Mouse (Mus musculus): Measurements from ENCODE around the gene Dab2ip. TPM values are rescaled to one million over a fixed set of nuclear protein-coding genes. Genes with fewer than 3 reads are reported as not detected.

Dab2ip gene
- total RNA-seq, 2 experiments from 2014 or later = 103 to 118 TPM

GRCm38 (mm10) chr2:35697768-35698167 is 139.7 kb downstream of the Dab2ip start:
- DNase-seq (ENCODE audit: extremely low spot score in 1 of 2, low spot score in 1 of 2) = no peak

GRCm38 (mm10) chr2:35700966-35701365 is 142.9 kb downstream of the Dab2ip start:
- DNase-seq (ENCODE audit: extremely low spot score in 1 of 2, low spot score in 1 of 2) = no peak

GRCm38 (mm10) chr2:35702001-35702400 is 143.9 kb downstream of the Dab2ip start:
- no peak for DNase-seq (ENCODE audit: extremely low spot score in 1 of 2, low spot score in 1 of 2)

DNA sequence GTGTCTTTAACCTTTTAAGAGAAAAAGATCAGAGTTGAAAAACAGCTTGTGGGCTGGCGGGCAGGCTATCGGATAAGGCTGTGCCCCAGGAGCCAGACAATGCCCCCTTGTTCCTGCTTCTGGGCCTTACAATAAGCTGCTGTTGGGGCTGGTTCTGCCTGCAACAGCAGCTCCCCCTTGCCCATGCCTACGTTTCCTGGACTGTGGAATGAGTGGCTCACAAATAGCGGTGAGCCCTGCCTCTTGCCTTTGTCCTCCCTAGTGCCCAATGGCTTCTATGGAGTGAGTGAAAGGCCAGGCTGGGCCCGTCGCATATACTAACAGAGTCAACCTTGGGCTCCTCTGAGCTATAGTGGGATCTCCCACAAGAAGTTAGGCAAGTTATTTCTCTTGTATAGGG is 144.5 kb downstream of the Dab2ip start:
- no peak for DNase-seq (ENCODE audit: extremely low spot score in 1 of 2, low spot score in 1 of 2)

DNA sequence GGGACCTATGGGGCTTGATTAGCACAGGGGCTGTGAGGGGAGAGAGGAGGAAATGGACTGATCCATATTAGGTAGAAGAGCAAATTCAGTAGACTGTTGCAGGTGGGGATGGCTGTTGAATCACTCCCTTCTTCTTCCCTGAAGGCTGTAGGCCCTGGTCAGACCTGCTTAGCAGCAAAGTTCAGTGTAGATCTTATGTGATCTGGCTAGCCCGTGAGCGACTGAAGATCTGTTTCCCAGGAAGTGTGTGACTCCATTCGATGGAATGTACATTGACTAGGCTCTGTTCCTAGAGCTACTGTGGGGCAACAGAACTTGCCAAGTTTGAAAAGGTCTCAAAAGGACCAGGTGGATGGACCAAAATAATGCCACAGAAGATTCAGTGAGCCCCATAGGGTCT is 145.2 kb downstream of the Dab2ip start:
- no peak for DNase-seq (ENCODE audit: extremely low spot score in 1 of 2, low spot score in 1 of 2)

DNA sequence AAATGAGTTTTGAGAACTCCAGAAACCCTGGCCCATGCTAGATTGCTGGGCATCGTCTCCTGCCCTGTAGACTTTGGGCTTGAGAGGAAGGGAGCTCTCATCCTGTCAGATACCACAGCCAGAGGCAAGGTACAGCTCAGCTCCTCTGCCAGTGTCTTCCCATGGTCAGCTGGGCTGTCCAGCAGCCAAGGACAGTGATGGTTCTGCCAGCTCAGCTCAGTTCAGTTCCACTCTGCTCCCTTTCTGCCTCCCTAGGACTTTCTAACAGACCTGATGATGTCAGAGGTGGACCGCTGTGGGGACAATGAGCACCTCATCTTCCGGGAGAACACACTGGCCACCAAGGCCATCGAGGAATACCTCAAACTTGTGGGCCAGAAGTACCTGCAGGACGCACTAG is 154.5 kb downstream of the Dab2ip start:
- DNase-seq (ENCODE audit: extremely low spot score in 1 of 2, low spot score in 1 of 2) = no peak

DNA sequence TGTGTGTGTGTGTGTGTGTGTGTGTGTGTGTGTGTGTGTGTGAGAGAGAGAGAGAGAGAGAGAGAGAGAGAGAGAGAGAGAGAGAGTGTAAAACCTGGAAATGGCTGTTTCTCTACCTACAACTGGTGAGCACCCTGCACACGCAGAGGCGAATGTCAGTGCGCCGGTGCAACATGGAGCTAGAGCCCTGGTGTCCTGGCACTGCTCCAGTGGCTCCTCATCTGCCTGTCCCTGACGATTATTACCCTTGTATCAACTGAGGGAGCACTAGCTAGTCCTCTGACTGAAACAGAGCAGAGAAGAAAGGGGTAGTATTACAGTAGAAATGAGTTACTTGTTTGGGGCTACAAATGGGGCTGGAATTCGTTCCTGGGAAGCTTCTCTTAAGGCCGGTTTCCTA is 155.4 kb downstream of the Dab2ip start:
- DNase-seq (ENCODE audit: extremely low spot score in 1 of 2, low spot score in 1 of 2) = no peak

GRCm38 (mm10) chr2:35714742-35715167 is 156.7 kb downstream of the Dab2ip start:
- no peak for DNase-seq (ENCODE audit: extremely low spot score in 1 of 2, low spot score in 1 of 2)

DNA sequence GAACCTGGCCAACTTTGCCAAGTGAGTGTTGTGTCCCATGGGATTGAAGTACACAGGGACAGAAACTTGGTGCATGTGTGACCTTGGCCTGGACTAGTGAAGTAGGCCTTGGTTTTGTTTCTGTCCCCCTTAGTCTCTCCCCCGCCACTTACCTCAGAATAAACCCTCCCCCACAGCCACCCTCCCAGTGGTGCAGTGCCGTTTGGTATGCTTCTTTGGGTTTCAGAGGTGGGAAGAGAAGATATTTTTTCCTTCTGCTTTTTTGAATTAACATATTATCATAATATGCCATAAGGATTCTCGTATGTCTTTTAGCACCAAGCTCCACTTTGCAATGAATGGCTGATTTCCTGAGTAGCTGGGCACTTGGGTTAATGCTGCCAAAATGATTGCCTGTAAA is 157.4 kb downstream of the Dab2ip start:
- DNase-seq (ENCODE audit: extremely low spot score in 1 of 2, low spot score in 1 of 2) = no peak

DNA sequence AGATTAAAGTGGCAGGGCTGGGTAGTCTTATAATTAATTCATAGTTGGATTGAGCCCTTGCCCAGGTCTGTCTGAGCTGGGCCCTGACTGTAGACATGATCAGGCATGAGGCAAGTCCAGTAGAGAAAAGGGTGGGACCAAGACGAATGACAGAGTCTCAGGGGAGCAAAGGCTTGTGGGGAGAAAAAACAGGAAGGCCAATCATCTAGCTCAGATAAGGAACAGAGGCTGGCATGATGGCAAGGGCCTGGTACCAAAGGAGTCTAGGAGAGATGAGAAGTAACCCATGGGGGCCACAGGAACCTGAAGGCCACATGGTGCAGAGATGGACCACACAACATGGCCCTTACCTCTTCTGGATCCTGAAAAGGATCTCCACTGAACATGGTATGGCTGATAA is 158.1 kb downstream of the Dab2ip start:
- DNase-seq (ENCODE audit: extremely low spot score in 1 of 2, low spot score in 1 of 2) = no peak

- no peak for DNase-seq (ENCODE audit: extremely low spot score in 1 of 2, low spot score in 1 of 2)
Observed at GRCm38 (mm10) chr2:35718003-35718500, 160.0 kb downstream of the Dab2ip start.

DNA sequence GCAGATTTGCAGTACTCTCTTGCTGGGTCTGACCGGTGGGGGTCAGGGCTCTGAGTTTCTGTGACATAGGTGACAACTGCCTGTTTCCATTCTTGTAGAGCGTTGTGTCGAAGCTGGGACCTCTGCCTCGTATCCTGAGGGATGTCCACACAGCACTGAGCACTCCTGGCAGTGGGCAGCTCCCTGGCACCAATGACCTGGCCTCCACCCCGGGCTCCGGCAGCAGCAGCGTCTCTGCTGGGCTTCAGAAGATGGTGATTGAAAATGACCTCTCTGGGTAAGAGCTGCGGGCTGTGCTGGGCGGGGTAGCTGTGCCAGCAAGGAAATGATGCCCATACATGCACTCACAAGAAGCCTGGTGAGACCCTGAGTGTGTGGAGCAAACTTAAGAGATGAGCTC is 160.6 kb downstream of the Dab2ip start:
- no peak for DNase-seq (ENCODE audit: extremely low spot score in 1 of 2, low spot score in 1 of 2)

- DNase-seq (ENCODE audit: extremely low spot score in 1 of 2, low spot score in 1 of 2) = no peak
Observed at GRCm38 (mm10) chr2:35719230-35720005, 161.4 kb downstream of the Dab2ip start.

DNA sequence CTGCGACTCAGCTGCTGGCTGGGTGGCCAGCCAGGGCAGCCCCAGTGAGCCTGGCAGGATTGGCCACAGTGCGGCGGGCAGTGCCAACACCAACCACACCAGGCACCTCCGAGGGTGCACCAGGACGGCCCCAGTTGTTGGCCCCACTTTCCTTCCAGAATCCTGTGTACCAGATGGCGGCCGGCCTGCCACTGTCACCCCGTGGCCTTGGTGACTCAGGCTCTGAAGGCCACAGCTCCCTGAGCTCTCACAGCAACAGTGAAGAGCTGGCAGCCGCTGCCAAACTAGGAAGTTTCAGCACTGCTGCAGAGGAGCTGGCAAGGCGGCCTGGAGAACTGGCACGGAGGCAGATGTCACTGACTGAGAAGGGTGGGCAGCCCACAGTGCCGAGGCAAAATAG is 162.0 kb downstream of the Dab2ip start:
- DNase-seq (ENCODE audit: extremely low spot score in 1 of 2, low spot score in 1 of 2) = no peak

GRCm38 (mm10) chr2:35720550-35720949 is 162.5 kb downstream of the Dab2ip start:
- no peak for DNase-seq (ENCODE audit: extremely low spot score in 1 of 2, low spot score in 1 of 2)

- no peak for DNase-seq (ENCODE audit: extremely low spot score in 1 of 2, low spot score in 1 of 2)
Observed at GRCm38 (mm10) chr2:35720956-35721355, 162.9 kb downstream of the Dab2ip start.

GRCm38 (mm10) chr2:35722821-35723220 is 164.8 kb downstream of the Dab2ip start:
- DNase-seq (ENCODE audit: extremely low spot score in 1 of 2, low spot score in 1 of 2) = no peak

- no peak for DNase-seq (ENCODE audit: extremely low spot score in 1 of 2, low spot score in 1 of 2)
Observed at GRCm38 (mm10) chr2:35723267-35723666, 165.2 kb downstream of the Dab2ip start.

GRCm38 (mm10) chr2:35723691-35724090 is 165.6 kb downstream of the Dab2ip start:
- no peak for DNase-seq (ENCODE audit: extremely low spot score in 1 of 2, low spot score in 1 of 2)

GRCm38 (mm10) chr2:35728633-35729032 is 170.6 kb downstream of the Dab2ip start:
- no peak for DNase-seq (ENCODE audit: extremely low spot score in 1 of 2, low spot score in 1 of 2)

DNA sequence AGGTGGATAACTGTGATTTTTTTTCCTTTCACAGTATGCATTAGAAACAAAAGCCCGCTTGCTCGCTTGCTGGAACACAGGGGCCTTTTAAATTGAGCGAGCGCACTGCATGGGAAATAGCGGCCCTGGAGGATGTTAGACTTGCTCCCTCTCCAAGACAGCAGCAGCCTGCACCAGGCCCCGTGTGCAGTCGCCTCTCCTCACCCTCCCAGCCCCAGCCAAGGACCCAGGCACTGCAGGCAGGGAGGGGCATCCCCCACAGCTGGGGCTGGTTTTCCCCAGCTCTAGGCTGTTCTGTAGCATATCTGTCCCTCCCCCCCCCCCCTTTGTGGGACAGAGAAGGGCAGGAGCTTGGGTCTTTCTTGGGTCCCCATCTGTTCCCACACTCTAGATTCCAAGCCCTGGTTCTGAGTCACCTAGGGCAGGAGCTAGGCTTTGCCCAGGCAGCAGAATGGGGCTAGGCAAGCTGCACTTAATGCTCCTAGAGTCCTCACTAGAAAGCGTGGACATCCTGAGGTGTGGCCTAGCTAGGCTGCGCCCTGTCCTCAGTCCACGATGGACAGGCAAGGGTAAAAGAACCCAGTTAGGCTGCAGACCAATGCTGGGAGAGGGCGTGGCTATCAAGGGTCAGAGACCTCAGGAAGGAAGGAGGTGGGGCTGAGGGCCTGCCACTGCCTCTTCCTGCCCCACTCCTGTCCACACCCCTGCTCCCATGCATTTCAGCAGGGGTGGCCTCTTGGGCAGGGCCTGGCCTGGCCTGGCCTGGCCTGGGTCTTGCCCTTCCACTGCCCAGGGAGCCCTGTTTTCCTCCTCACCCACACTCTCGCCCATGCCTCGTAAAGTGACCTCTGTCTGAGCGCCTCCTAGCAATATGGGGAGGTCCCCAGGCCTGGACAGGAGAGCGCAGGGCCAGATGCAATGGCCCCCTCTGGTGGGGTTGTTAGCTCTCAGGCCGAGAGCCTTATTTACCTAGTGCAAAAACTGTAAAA is 171.3 kb downstream of the Dab2ip start:
- DNase-seq (ENCODE audit: extremely low spot score in 1 of 2, low spot score in 1 of 2) = no peak
